Mouse (Mus musculus) spleen, adult 18-20 months (tissue): ENCODE results near the gene Ero1l.

Experiments
- DNase-seq, 2 experiments: peaks; one replicate each; pipeline ENCODE4 v3.0.0; 2022; ENCODE audit warnings: mixed read lengths in 2 of 2

Gene Ero1l

DNA sequence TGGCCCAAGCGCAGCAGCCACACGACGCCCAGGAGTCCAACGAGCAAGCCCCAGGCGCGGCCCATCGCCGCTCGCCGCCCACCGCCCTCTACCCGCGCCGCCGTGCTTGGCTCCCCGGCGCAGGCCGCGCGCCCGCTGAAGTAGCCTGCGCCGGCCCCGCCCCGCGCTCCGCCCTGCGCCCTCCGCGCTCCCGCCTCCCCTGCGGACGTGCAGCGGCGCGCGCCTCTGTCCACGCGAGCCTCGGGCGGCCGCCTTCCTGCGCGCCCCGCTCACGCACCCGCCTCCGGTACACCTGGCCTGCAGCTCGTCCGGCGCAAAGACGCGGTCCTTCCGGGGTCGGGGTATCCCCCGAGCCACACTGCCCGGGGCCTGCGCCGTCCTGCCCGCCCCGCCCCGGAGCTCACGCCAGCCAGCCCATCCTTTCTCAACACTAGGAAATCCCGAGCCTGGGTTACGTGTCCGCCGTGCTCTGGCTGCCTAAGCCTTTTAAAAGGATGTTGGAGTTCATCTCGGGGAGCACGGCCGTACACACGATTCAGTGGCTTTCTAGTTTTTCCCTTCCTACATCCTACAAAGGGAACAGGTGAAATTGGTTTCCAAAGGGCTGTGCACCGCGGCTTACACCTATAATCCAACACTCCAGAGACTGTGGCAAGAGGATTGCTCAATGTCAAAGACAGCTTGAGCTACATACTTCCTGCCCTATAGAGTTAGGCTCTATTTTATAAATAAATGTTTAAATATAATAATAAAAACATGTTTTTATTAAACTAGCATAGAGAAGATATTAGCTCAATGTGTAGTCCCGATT, at the start of gene Ero1l:
Gene Ero1l, minus strand, starts transcription at position 346 of the 811 bp plus-strand sequence.
- peak; percentile 74 to 87 for DNase-seq

GRCm38 (mm10) chr14:45365196-45365587, 46.6 kb upstream of the Ero1l start:
- no peak for DNase-seq

DNA sequence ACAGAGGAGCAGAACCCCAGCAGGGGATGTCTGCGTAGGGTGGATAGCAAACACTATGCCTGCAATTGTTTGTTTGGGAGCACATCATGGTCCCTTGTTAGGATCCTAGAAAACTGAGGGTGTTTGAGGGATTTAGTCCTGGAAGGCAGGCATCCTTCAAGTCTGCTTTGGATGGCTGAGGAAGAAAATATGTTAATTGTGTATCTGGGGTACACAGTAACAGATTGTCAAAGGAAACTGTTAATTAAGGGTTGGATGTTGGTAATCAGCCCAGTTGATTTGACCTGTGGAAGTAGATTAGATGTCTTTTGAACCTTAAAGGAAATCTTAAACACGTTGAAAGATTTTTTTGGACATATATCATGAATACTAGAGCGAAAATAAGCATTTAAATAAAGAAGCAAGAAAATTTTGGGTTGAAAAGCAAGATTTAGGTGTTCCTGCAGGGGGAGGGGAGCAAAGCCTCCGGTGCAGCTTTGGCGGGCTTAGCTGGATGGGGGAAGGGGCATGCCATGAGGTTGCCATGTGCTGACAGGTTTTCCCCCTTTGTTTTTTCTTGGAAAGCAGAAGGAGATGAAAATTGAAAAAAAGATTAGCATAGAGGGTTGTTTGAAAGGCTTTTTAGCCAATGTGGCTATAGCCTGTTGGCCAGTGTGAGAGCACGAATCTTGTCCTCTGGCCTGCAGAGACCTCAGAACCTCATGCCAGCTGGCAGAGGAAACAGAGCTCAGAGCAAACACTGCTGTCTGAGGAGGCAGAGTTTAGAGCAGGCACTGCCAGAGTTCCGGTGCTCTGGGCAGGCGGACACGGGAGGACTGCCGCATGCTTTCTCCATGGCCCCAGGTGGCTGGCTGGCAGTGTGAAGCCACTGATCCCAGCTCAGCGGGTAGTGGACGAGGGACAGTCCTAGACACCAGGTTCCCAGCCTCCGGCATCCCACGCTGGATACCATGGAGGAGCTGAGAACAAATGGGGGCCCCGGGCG, 45.9 kb upstream of the Ero1l start:
- no peak for DNase-seq

- DNase-seq, result peak; percentile 94 to 96
Measured at GRCm38 (mm10) chr14:45350931-45351859, 32.6 kb upstream of the Ero1l start, which contains the start of gene Styx. Gene Styx, plus strand, starts transcription at chr14:45351093.

- peak; percentile 83 to 87 for DNase-seq
Measured at GRCm38 (mm10) chr14:45329589-45330181, 11.1 kb upstream of the Ero1l start, which contains the start of gene Psmc6. Gene Psmc6, plus strand, starts transcription at chr14:45329788.

GRCm38 (mm10) chr14:45329018-45329588, 10.5 kb upstream of the Ero1l start:
- no peak for DNase-seq

DNA sequence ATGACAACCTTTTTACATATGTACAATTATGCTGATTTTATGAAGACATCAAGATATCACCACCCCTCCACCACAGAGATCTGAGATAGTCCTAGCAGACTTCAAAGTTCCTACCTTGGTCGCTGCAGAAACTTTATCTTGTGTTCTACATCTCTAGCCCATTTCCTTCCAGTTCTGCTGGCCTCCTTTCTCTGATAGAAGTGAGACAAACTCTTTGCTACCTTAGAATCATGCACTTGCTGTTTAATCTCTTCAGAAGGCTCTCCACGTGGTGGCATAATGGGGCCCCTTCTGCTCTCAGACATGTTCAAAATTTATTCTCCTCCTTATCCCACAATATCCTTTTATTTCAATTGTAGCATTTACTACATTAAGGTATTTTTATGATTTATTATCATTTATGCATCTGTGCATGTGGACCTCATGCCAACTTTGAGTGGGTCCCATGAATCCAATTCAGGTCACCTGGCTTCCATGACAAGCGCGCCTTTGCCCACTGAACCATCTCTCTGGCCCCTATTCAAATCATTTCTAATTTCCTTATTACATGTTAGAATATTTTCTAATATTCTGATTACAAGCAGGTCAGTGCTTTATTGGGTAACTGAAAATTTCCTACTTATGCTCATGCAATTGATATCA, 9.6 kb upstream of the Ero1l start:
- no peak for DNase-seq

DNA sequence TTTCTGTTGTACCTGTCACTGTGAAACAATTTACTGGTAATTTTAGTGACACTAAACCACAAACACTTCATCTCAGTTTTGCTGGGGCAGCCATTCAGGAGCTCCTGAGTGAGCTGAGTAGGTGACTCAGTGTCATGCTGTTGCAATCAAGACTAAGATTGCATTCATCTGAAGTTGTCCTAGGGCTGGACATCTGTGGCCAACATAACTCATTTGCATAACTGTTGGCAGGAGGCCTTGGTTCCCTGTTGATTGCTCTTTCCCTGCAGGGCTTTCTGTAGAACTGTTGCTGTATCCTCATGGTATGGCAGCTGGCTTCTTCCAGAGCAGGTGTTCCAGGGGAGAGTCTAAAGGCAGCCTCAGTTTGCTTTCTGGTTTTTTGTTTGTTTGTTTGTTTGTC, 6.9 kb upstream of the Ero1l start:
- no peak for DNase-seq

- no peak for DNase-seq
Measured at GRCm38 (mm10) chr14:45323320-45323719, 4.7 kb upstream of the Ero1l start.

GRCm38 (mm10) chr14:45322450-45322849, 3.9 kb upstream of the Ero1l start:
- DNase-seq, result no peak

GRCm38 (mm10) chr14:45321622-45322021, 3.1 kb upstream of the Ero1l start:
- DNase-seq, result no peak

DNA sequence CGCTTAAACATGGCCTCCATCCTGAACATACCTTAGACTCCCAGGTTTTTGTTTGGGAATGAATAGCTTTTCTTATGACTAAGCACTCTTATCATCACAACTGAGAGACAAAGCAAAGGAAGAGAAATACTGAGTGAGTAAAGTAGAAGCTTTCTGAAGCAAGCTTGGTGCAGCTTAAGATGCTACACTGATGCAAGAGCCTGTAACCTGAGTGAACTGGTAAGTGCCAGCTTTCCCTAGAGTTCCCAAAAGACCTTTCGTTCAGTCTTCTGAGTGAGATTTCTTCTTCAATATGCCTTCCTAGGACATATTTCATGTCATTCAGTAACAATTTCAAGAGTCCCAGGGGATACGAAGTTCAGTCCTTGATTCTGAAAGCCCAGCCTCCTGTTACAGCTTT, 2.5 kb upstream of the Ero1l start:
- DNase-seq, result no peak

GRCm38 (mm10) chr14:45320111-45320510, 1.5 kb upstream of the Ero1l start:
- no peak for DNase-seq

DNA sequence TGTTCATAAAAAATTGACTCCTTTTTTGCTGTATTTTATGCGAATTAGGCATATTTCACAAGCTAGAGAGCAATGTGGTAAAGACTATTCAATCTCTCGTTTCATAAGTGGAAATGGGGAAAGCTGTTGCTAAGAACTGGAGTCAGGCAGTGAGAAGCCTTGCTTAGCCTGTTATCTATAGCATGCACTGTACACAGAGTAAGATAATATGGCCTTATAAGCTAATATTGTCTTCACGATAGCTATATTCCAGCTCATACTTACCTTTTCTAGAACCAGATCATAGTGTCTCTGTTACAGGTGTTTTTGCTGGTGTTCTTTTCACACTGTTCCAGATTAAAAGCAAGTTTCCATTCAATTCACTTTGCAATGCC, 653 bp upstream of the Ero1l start:
- DNase-seq, result no peak

- DNase-seq, result no peak
Measured at GRCm38 (mm10) chr14:45317921-45318411, 605 bp downstream of the Ero1l start.

- no peak for DNase-seq
Measured at GRCm38 (mm10) chr14:45316927-45317326, 1.6 kb downstream of the Ero1l start.

GRCm38 (mm10) chr14:45310101-45310500, 8.5 kb downstream of the Ero1l start:
- DNase-seq, result no peak

GRCm38 (mm10) chr14:45309646-45310045, 8.9 kb downstream of the Ero1l start:
- no peak for DNase-seq

DNA sequence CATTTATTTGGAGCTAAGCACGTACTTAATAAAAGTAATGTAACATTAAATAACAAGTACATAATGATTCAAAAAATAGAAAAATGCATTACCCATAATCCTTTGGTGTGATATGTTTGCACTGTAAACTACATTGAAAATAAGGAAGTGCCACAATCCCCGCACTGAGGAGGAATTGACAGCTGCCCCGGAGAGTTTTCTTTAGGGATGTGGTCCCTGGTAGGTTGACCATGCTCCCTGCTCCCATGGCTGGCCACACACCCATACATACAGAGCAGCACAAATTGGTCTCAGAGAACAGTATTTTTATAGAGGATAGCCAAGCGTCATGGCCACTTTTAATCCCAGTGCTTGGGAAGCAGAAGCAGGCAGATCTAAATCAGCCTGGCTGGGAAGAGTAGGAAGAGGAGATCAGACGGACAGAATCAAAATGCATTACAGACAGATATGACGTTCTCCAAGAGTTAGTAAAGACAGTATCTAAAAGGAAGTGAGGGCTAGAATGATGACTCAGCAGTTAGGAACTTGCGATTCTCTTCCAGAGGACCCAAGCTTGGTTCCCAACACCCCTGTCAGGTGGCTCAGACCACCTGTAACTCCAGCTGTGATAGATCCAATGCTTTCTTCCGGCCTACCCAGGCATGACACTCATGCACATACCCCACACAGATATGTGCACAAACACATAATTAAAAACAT, 10.8 kb downstream of the Ero1l start:
- no peak for DNase-seq

DNA sequence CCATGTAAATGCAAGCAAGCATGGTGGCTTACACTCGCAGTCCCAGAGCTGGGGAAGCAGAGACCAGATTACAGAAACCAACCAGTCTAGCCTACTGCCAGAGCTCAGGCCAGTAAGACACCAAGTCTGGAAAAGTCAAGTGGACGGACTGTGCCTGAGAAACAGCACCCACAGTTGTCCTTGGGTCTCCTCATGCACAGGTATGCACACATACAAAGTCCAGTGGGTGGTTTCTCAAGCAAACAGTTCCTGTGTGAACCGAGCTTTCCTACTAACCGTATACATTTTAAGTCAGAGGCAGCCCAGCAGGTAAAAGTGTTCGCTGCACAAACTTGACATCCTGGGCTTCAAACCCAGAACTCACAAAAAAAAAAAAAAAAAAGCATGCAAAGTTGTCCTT, 12.7 kb downstream of the Ero1l start:
- DNase-seq, result no peak
